Mouse (Mus musculus) ES-Bruce4 (cell line): ENCODE measurements around the gene Dcaf1. TPM values are rescaled to one million over a fixed set of nuclear protein-coding genes. Genes with fewer than 3 reads are reported as not detected.

Experiments
- H3K27ac ChIP-seq: 2 replicates; pipeline ENCODE4 v1.5.1; 2012; ENCODE audit warnings: low read length, inconsistent platforms; ENCODE audit not compliant: insufficient read depth
- H3K27me3 ChIP-seq: 2 replicates; pipeline ENCODE4 v1.6.1; 2012; ENCODE audit warnings: mild to moderate bottlenecking, low read length, inconsistent platforms; ENCODE audit not compliant: control insufficient read depth, poor library complexity, insufficient read depth, severe bottlenecking
- H3K36me3 ChIP-seq: 2 replicates; pipeline ENCODE4 v1.6.1; 2012; ENCODE audit warnings: inconsistent platforms, mild to moderate bottlenecking, low read length, moderate library complexity; ENCODE audit not compliant: control insufficient read depth, poor library complexity, insufficient read depth, severe bottlenecking
- H3K4me1 ChIP-seq: one replicate; pipeline ENCODE4 v1.8.1; 2011; ENCODE audit warnings: low read length; ENCODE audit not compliant: control insufficient read depth, insufficient read depth
- H3K4me3 ChIP-seq: 2 replicates; pipeline ENCODE4 v1.5.1; 2011; ENCODE audit warnings: low read depth, mild to moderate bottlenecking, low read length
- H3K9ac ChIP-seq: 2 replicates; pipeline ENCODE4 v1.6.1; 2012; ENCODE audit warnings: low read depth, mild to moderate bottlenecking, inconsistent platforms; ENCODE audit not compliant: poor library complexity, severe bottlenecking
- H3K9me3 ChIP-seq: replicated peaks from 2 replicates; pipeline ENCODE4 v1.6.1; 2012; ENCODE audit warnings: mild to moderate bottlenecking, low read length, inconsistent platforms; ENCODE audit not compliant: control insufficient read depth, poor library complexity, insufficient read depth, severe bottlenecking
- CTCF ChIP-seq: IDR thresholded peaks from one replicate; pipeline ENCODE4 v1.8.1; 2011; ENCODE audit warnings: low read depth, low read length
- EP300 ChIP-seq: IDR thresholded peaks from 2 replicates; pipeline ENCODE4 v1.6.1; 2011; ENCODE audit warnings: low read depth, low read length; ENCODE audit not compliant: insufficient read depth
- POLR2A ChIP-seq: IDR thresholded peaks from one replicate; pipeline ENCODE4 v1.8.1; 2011; ENCODE audit warnings: low read length; ENCODE audit not compliant: insufficient read depth
- polyA plus RNA-seq: library from polyadenylated mRNA; stranded (reverse); fragments of >200 nt; gene quantifications from 2 replicates; pipeline ENCODE4 v1.2.4, GENCODE M21; 2011; ENCODE audit warnings: low read depth; ENCODE audit not compliant: missing spikeins, insufficient read depth, insufficient read length

Gene Dcaf1
- polyA plus RNA-seq, 1 experiment, result 65.9 TPM

GRCm38 (mm10) chr9:106903791-106904134 lies 82.1 kb downstream of the Dcaf1 start:
- H3K4me3 ChIP-seq, result no peak overlapping the region
- H3K27ac ChIP-seq, result no peak overlapping the region
- H3K36me3 ChIP-seq, result no peaks in the 10 kb centered on the region
- H3K27me3 ChIP-seq, result no peaks in the 10 kb centered on the region
- TF ChIP-seq POLR2A (no peak), CTCF (no peak), EP300 (no peak)
- H3K9ac ChIP-seq, result no peak overlapping the region
- H3K4me1 ChIP-seq, result no peaks in the 10 kb centered on the region
- H3K9me3 ChIP-seq, result no peaks in the 10 kb centered on the region

- H3K9ac ChIP-seq, result no peak overlapping the region
- H3K4me3 ChIP-seq, result no peak overlapping the region
- H3K36me3 ChIP-seq, result no peaks in the 10 kb centered on the region
- H3K9me3 ChIP-seq, result no peaks in the 10 kb centered on the region
- no peaks in the 10 kb centered on the region for H3K4me1 ChIP-seq
- no peak overlapping the region for H3K27ac ChIP-seq
- TF ChIP-seq POLR2A (no peak), CTCF (no peak), EP300 (no peak)
- no peaks in the 10 kb centered on the region for H3K27me3 ChIP-seq
These were observed 84.9 kb downstream of the Dcaf1 start for GRCm38 (mm10) chr9:106906597-106906996.

GRCm38 (mm10) chr9:106908174-106908573 lies 86.5 kb downstream of the Dcaf1 start:
- Histone ChIP-seq H3K36me3 (no peaks in the 10 kb centered on the region), H3K9me3 (no peaks in the 10 kb centered on the region), H3K4me3 (no peak overlapping the region), H3K4me1 (no peaks in the 10 kb centered on the region), H3K27ac (no peak overlapping the region), H3K27me3 (no peaks in the 10 kb centered on the region), H3K9ac (no peak overlapping the region)
- TF ChIP-seq EP300 (no peak), POLR2A (no peak), CTCF (no peak)

GRCm38 (mm10) chr9:106908715-106909114 lies 87.0 kb downstream of the Dcaf1 start:
- no peaks in the 10 kb centered on the region for H3K4me1 ChIP-seq
- no peak overlapping the region for H3K27ac ChIP-seq
- TF ChIP-seq EP300, result no peak
- no peak for TF ChIP-seq CTCF
- TF ChIP-seq POLR2A, result no peak

GRCm38 (mm10) chr9:106911624-106912023 lies 90.0 kb downstream of the Dcaf1 start:
- TF ChIP-seq EP300, result no peak
- no peak for TF ChIP-seq CTCF
- no peak for TF ChIP-seq POLR2A
- Histone ChIP-seq H3K36me3 (no peaks in the 10 kb centered on the region), H3K9me3 (no peaks in the 10 kb centered on the region), H3K4me1 (no peaks in the 10 kb centered on the region), H3K27ac (no peak overlapping the region), H3K27me3 (no peaks in the 10 kb centered on the region), H3K9ac (no peak overlapping the region), H3K4me3 (no peak overlapping the region)

More at GRCm38 (mm10) chr9:106908715-106909114, 87.0 kb downstream of the Dcaf1 start:
- no peaks in the 10 kb centered on the region for H3K36me3 ChIP-seq
- H3K9ac ChIP-seq, result no peak overlapping the region
- H3K4me3 ChIP-seq, result no peak overlapping the region
- H3K27me3 ChIP-seq, result no peaks in the 10 kb centered on the region
- no peaks in the 10 kb centered on the region for H3K9me3 ChIP-seq

GRCm38 (mm10) chr9:106913759-106914158 lies 92.1 kb downstream of the Dcaf1 start:
- Histone ChIP-seq H3K4me1 (no peaks in the 10 kb centered on the region), H3K4me3 (no peak overlapping the region), H3K27ac (no peak overlapping the region), H3K9ac (no peak overlapping the region), H3K27me3 (no peaks in the 10 kb centered on the region), H3K9me3 (no peaks in the 10 kb centered on the region), H3K36me3 (no peaks in the 10 kb centered on the region)
- TF ChIP-seq EP300, result no peak
- no peak for TF ChIP-seq CTCF
- TF ChIP-seq POLR2A, result no peak
